Comparison of ENCODE assay signal across 9 mouse cellular contexts in genomic region chr6:91720588-91721214, GRCm38 (mm10). TPM values are rescaled to one million over a fixed set of nuclear protein-coding genes. Genes with fewer than 3 reads are reported as not detected.
DNase-seq lines count a peak whose midpoint lies in the region; ATAC-seq and TF ChIP-seq lines count a peak whose summit lies in the region.
"Had no signal": no experiment of that assay in that cellular context is flagged by ENCODE, and none has a peak within 500 bp of the region (broad histone marks: within the 10 kb centered on the region; RNA-seq: fewer than 3 reads in every experiment).

No protein-coding gene starts in this region.

- no peaks in the 10 kb centered on the region for H3K9me3 ChIP-seq in heart, embryonic 13.5 days
- H3K9me3 ChIP-seq in ES-E14 (ENCODE audit: control insufficient read depth, insufficient read depth, low read depth, low read length), result no peaks in the 10 kb centered on the region
- H3K9me3 ChIP-seq in forebrain, embryonic 11.5 days (ENCODE audit: control insufficient read depth, low read length), result no peaks in the 10 kb centered on the region
- H3K9me3 ChIP-seq in limb, embryonic 14.5 days (ENCODE audit: control insufficient read depth, low read length), result no peaks in the 10 kb centered on the region

- no peak overlapping the region for H3K4me3 ChIP-seq in heart, embryonic 13.5 days
- no peak overlapping the region for H3K4me3 ChIP-seq in ES-E14 (ENCODE audit: insufficient read depth in 1 of 2, low read depth in 1 of 2, low read length in 2 of 2, poor library complexity in 1 of 2, severe bottlenecking in 1 of 2)
- no peak overlapping the region for H3K4me3 ChIP-seq in forebrain, embryonic 11.5 days (ENCODE audit: low read depth, low read length)
- H3K4me3 ChIP-seq in limb, embryonic 14.5 days (replicated peaks; ENCODE audit: low read length), result no peak overlapping the region

- H3K27ac ChIP-seq in heart, embryonic 13.5 days (replicated peaks), result peak overlapping the region; percentile 33
- H3K27ac ChIP-seq in ES-E14 (ENCODE audit: insufficient read depth, low read depth, low read length, poor library complexity, severe bottlenecking), result peak overlapping the region; percentile 43; the same call in 1 of the 2 replicates
- H3K27ac ChIP-seq in forebrain, embryonic 11.5 days (ENCODE audit: low read depth, low read length), result peak overlapping the region; percentile 79; the same call in 1 of the 2 replicates
- H3K27ac ChIP-seq in limb, embryonic 14.5 days (replicated peaks; ENCODE audit: low read depth, low read length), result no peak overlapping the region

- H3K9ac ChIP-seq in heart, embryonic 13.5 days, result no peak overlapping the region
- H3K9ac ChIP-seq in ES-E14 (ENCODE audit: insufficient read depth, low read depth, low read length, poor library complexity, severe bottlenecking), result no peak overlapping the region
- H3K9ac ChIP-seq in forebrain, embryonic 11.5 days (ENCODE audit: low read length), result no peak overlapping the region
- H3K9ac ChIP-seq in limb, embryonic 14.5 days (ENCODE audit: low read depth, low read length, severe bottlenecking), result no peak overlapping the region

- in situ Hi-C loops in ES-E14 (cut with MboI; ENCODE audit: low sequenced_read_pairs in 2 of 2, unreplicated experiment in 2 of 2), result no loop called here

- H3K4me2 ChIP-seq in heart, embryonic 13.5 days, result 0 out of 2 replicates have a peak overlapping the region, but pooled peaks have one; percentile 3
- H3K4me2 ChIP-seq in forebrain, embryonic 11.5 days (ENCODE audit: low read depth, low read length, severe bottlenecking), result 0 out of 2 replicates have a peak overlapping the region, but pooled peaks have one; percentile 19
- H3K4me2 ChIP-seq in limb, embryonic 14.5 days (replicated peaks; ENCODE audit: low read depth, low read length, severe bottlenecking), result 0 out of 2 replicates have a peak overlapping the region, but pooled peaks have one; percentile 3

- ATAC-seq in heart, embryonic 13.5 days (ENCODE audit: extremely low read depth, insufficient number of reproducible peaks, low FRiP score, low TSS enrichment), result no peak
- peak; percentile 42 for ATAC-seq in forebrain, embryonic 11.5 days (replicated peaks; ENCODE audit: low FRiP score)
- ATAC-seq in limb, embryonic 14.5 days (ENCODE audit: low FRiP score, low read depth), result peak; percentile 17; the same call in 1 of the 2 replicates
- ATAC-seq in cerebellum, adult (ENCODE audit: insufficient number of reproducible peaks, low FRiP score, low TSS enrichment), result no peak

- H3K27me3 ChIP-seq in heart, embryonic 13.5 days (replicated peaks), result no peaks in the 10 kb centered on the region
- no peaks in the 10 kb centered on the region for H3K27me3 ChIP-seq in forebrain, embryonic 11.5 days (ENCODE audit: control insufficient read depth, insufficient read depth, low read length)
- no peaks in the 10 kb centered on the region for H3K27me3 ChIP-seq in limb, embryonic 14.5 days (ENCODE audit: control insufficient read depth, insufficient read depth, low read length)

- H3K36me3 ChIP-seq in heart, embryonic 13.5 days, result peaks cover 43% of the 10 kb centered on the region
- peaks cover 36% of the 10 kb centered on the region for H3K36me3 ChIP-seq in ES-E14 (ENCODE audit: control insufficient read depth, insufficient read depth, low read length, poor library complexity, severe bottlenecking)
- no peaks in the 10 kb centered on the region; the same call in 1 of the 2 replicates for H3K36me3 ChIP-seq in forebrain, embryonic 11.5 days (ENCODE audit: control insufficient read depth, insufficient read depth, low read length)
- H3K36me3 ChIP-seq in limb, embryonic 14.5 days (ENCODE audit: control insufficient read depth, insufficient read depth, low read length), result peaks cover 40% of the 10 kb centered on the region

- 62% methylated on average over 4 of the region's 4 CpGs for WGBS in heart, embryonic 13.5 days
- WGBS in forebrain, embryonic 11.5 days, result 70% methylated on average over 4 of the region's 4 CpGs
- 50% methylated on average over 4 of the region's 4 CpGs for WGBS in limb, embryonic 14.5 days

- TF ChIP-seq POLR2A in limb, embryonic 14.5 days (IDR thresholded peaks at IDR 0.05; ENCODE audit: borderline replicate concordance, extremely low read depth, insufficient read depth, insufficient read length), result no peak

- DNase-seq in heart, postnatal 14 days, result no peak
- no peak for DNase-seq in ES-E14 (ENCODE audit: low read depth, low spot score)
- no peak for DNase-seq in forebrain, embryonic 11.5 days (ENCODE audit: low spot score)
- no peak for DNase-seq in limb, embryonic 14.5 days (ENCODE audit: low spot score)
- DNase-seq in spleen, adult 18-20 months, result no peak
- no peak for DNase-seq in adrenal gland, postnatal 10 days
- DNase-seq: cerebellum, adult 9-10 months had no signal

- H3K4me1 ChIP-seq in heart, embryonic 13.5 days, result peaks cover 40% of the 10 kb centered on the region
- H3K4me1 ChIP-seq in ES-E14 (ENCODE audit: control insufficient read depth in 2 of 2, insufficient read depth in 2 of 2, low read length in 2 of 2, poor library complexity in 1 of 2), result peaks cover 15 to 32% of the 10 kb centered on the region in 2 experiments
- H3K4me1 ChIP-seq in forebrain, embryonic 11.5 days (replicated peaks; ENCODE audit: control insufficient read depth, insufficient read depth, low read length), result peaks cover 30% of the 10 kb centered on the region
- peaks cover 23% of the 10 kb centered on the region for H3K4me1 ChIP-seq in limb, embryonic 14.5 days (ENCODE audit: control insufficient read depth, insufficient read depth, low read length)

- intact Hi-C loops in heart, postnatal 14 days (cut with DNase I), result no loop called here

TF ChIP-seq in ES-E14, 5 proteins besides CTCF, POLR2A, EP300 and RAD21:
- no peak for TF ChIP-seq CHD2 (IDR thresholded peaks at IDR 0.05; ENCODE audit: low read depth, low read length)
- TF ChIP-seq ZNF384 (IDR thresholded peaks at IDR 0.05; ENCODE audit: low read depth, low read length), result no peak
- TF ChIP-seq ZC3H11A (IDR thresholded peaks at IDR 0.05; ENCODE audit: borderline replicate concordance, low read depth, low read length), result no peak
- no peak for TF ChIP-seq MAFK (IDR thresholded peaks at IDR 0.05; ENCODE audit: insufficient read depth, low read depth, low read length)
- TF ChIP-seq HCFC1 (IDR thresholded peaks at IDR 0.05; ENCODE audit: borderline replicate concordance, insufficient read depth, low read length), result no peak

RNA-seq across cellular contexts. Expression of gene Slc6a6, which starts 36.8 kb away (rescaled TPM):
- polyA plus RNA-seq in heart, embryonic 13.5 days (2015; fragmentation: Nextera tagmentation; extraction: Ambion mirVana), result 59.4 and 60.0 TPM in 2 replicates
- total RNA-seq in heart, postnatal 14 days (2021), result 100 to 1,000 TPM; 117 to 145 TPM
- 150 and 231 TPM in 2 replicates for total RNA-seq in ES-E14 (2012; rRNA removed)
- polyA plus RNA-seq in forebrain, embryonic 11.5 days (2014; fragmentation: Nextera tagmentation; extraction: Ambion mirVana), result 44.2 and 49.3 TPM in 2 replicates
- polyA plus RNA-seq in limb, embryonic 14.5 days (2012; rRNA removed), result 43.3 and 54.4 TPM in 2 replicates
- 41.2 and 44.2 TPM in 2 replicates for polyA plus RNA-seq in limb, embryonic 14.5 days (2014; fragmentation: Nextera tagmentation; extraction: Ambion mirVana)
- 100 to 1,000 TPM; 175 to 205 TPM for total RNA-seq in adrenal gland, postnatal 10 days (2021)

Comparison
In these comparisons a context has a peak if more than half of its experiments do, and no peak if none do; other contexts are left out.
1. ATAC-seq: peak in forebrain, embryonic 11.5 days (single experiment) and limb, embryonic 14.5 days (single experiment); none in heart, embryonic 13.5 days (single experiment) and cerebellum, adult (single experiment).
2. Peak in every context shown above with its lines, with median percentiles within 50 percentile points of each other: H3K4me2 ChIP-seq.